Mouse (Mus musculus): Measurements from ENCODE around the gene Mycbp2.

Mycbp2 gene

DNA sequence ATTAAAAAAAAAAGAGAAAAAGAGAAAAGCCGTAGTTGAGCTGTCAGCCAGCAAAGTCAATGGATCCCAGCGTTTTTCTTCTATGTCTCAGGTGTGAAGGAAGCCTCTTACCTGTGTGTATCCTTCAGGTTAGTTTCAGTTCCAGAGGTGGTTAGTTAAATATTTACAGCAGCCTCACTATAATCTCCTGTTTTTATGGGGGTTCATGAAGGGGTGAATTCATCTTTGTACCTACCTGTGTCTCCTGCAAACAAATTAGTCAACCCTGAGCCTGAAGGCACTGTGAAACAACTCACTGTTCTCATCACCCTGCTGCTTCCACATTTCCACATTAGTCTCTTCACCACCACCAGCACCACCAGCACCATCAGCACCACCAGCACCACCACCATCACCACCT lies 240.3 kb downstream of the Mycbp2 start:
- in situ Hi-C loops (cut with MboI, MseI) = no loop called here

DNA sequence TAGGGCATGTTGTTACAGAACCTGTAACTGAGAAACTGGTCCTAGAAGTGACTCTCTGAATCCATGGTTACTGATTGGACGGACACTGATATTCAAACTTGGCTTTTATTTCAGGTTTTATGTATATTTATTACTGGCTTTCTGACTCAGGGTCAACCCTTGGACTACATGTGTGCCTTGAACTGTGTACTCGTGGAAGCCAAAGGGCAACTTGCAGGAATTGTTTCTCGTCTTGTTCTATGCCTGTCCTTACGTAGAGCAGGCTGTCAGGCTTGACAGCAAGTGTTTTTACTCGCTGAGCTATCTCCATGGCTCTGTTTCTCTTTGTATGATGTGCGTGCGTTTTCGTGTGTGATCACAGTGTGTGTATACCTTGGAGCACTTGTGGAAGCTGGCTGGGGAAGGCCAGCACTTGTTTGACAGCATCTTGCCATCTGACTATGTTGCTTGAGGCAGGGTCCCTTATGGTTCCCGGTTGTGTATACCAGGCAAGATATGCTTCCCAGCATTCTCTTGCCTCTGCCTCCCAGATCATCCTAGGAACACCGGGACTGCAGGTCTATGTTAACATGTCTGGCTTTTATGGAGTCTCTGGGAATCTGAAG lies 243.8 kb downstream of the Mycbp2 start:
- in situ Hi-C loops (cut with MboI, MseI) = no loop called here

DNA sequence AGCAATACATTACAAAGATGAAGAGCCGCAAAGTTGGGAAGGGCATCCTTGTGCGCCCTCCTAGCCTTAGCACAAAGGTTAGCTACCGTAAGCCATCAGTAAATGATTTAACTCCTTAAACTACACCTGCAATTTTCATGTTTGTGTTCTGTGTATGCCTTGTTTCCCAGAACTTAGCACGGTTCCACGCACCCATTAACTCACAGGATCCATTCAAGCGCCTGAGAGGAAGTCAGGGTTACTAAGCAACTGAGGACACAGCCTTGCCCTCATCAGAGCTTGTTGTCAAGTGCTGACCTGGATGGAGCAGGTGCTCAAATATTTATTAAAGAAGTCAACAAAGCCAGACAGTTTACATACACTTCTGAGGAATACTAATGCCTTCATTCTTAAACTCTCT lies 244.4 kb downstream of the Mycbp2 start:
- in situ Hi-C loops (cut with MboI, MseI) = no loop called here

DNA sequence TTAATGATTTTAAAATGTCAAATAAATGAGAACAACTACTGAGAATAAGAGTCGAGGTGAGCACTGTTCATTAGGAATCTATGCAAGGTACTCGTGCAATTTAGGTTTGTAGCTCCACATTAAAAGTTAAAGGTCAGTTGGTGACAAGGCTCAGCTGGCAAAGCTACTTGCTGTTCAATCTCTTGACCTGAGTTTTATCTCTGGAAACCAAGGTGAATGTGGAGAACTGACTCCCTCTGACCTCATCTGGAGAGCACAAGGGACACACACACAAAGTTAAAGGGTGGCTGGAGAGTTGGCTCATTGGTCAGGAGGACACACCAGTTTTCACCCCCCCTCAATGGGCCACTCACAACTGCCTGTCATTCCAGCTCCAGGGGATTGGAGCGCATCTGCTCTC lies 245.4 kb downstream of the Mycbp2 start:
- in situ Hi-C loops (cut with MboI, MseI) = no loop called here

DNA sequence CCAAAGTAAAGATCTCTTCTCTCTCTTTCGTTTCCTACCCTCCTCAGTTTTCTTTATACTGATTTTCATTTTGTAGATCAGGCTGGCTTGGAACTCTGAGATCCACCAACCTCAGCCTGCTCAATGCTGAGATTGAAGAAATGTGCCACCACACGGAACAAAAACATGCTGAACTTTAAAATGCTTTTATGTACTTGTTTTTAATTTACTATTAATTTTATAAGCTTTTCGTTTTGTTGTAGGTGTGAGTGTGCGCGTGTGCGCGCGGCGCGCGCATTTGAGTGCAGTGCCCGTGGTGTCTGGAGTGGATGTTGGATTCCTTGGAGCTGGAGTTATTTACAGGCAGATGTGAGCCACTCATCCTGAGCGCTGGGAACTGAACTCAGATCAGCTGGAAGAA lies 246.3 kb downstream of the Mycbp2 start:
- in situ Hi-C loops (cut with MboI, MseI) = no loop called here

DNA sequence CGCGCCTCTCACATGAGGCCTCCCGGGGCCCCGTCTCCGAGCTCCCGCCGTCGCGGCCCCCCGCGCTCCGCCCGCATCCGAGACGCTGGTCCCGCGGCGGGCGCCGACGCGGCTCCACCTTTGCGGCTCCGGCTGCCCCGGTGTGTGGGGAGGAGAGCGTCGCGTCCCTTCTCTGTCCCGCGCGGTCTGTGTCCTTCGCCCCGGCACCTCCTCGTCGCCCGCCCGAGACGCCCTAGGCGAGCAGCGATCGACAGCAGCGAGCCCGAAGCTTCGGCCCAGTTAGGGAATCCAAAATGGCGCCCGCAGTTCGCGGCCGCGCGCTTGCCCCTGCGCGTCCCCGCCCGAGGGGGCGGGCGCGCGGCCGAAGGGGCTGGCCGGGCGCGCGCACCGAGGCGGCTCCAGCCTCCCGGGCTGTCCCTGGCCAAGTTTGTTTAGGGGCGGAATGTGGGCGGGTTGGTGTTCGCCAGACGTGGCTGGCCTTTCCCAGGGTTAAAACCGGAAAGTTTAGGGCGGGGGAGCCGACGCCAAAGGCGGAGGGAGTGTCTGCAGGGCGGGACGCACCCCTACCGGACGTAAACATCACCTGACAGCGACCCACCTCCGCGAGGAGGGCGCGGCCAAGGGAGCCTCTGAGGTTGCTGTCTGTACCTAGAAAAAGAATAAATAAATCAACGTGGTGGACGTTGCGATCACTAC lies 247.2 kb downstream of the Mycbp2 start, which contains the start of gene Fbxl3:
TSS of gene Fbxl3 (minus strand) at position 329 of the 696 bp plus-strand sequence.
- in situ Hi-C loops (cut with MboI, MseI) = loop anchor here in 1 of 2 experiments (10.0 to 25.0 kb wide), 3 partner anchors 245 to 1388 kb away; partner anchors contain the start of genes Mycbp2 and Slain1

DNA sequence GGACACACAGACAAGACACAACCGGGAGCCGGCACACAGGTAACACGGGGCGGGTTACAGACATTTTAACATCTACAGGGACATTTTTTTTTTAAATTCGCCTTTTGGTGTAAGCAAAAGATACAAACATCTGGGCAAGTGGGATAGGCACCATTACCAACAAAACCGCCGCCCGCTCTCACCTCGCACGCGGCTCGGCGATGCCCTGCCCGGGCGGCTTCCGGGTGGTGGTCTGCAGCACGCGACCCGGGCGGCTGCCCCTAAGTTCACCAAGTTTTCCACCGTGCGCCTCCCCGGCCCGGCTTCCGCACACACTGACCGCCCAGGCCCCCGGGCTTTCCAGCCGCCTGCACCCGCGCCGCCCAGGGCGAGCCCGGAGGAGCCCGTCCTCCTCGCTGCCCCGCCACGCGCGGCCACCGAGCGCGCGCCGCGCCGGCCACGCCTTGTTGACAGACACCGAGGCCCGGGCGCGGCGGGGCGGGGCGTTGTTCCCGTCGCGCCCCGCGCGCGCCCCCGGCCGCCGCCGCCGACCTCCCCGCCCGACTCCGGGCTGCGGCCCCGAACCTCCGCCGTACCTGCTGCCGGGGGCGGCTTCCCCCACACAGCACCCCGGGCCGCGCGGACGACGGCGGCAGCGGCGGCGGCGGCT lies 247.9 kb downstream of the Mycbp2 start:
- in situ Hi-C loops (cut with MboI, MseI) = loop anchor here in 1 of 2 experiments (10.0 to 25.0 kb wide), 3 partner anchors 246 to 1389 kb away; partner anchors contain the start of genes Mycbp2 and Slain1

DNA sequence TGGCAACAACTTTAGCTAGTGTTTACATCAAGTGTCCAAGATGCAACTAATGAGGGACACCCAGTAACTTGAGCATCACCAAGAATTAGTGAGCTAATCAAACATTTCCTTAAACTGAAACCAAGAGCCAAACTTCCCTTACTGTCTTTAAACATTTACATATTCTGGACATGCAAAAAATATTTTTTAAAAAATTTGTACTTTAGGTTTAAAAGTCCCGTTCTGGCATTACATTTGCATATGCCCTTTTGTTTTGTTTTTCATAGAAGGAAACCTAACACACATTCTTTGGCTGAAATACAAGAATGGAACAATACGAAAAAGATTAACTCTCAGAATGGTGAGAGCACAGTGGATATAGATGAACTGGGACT lies 248.4 kb downstream of the Mycbp2 start:
- in situ Hi-C loops (cut with MboI, MseI) = loop anchor here in 1 of 2 experiments (10.0 to 25.0 kb wide), 3 partner anchors 247 to 1389 kb away; partner anchors contain the start of genes Mycbp2 and Slain1

DNA sequence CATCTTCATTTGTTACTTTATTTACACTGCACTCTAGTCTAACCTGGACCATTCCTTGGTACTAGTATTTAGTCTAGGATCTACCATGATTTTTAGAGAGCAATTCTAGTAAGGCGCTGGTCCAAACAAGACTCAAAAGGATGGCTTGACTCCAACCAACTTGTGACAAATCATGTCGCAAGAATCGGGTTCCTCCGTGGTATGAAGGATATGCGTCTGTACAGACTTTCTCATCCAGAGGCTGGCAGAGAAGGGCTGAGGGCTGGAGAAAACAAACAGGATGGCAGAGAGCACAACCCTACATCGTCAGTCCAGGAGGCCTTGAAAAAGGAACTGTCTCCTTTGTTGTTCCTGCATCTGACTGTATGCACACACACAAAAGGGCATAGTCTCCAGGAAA lies 250.0 kb downstream of the Mycbp2 start:
- in situ Hi-C loops (cut with MboI, MseI) = loop anchor here in 1 of 2 experiments (10.0 to 25.0 kb wide), 3 partner anchors 248 to 1391 kb away; partner anchors contain the start of genes Mycbp2 and Slain1

DNA sequence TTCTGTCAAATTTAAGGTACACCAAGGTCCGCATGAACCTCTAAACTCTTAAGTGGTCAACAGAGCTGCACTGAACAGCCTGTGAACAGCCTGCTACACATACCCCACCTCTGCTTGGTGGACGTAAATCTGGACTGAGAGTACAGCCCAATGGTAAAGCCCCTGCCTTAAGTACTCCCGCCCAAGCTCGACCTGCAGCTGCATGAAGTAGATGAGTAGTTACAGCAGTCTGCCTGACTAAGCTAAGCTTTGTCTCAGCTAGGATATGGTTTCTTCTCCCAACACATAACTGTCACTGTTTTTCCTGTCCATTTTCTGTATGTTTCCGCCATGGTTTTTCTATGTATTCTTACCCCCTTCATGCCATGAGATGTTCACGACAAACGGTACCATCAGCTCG lies 250.8 kb downstream of the Mycbp2 start:
- in situ Hi-C loops (cut with MboI, MseI) = loop anchor here in 1 of 2 experiments (10.0 to 25.0 kb wide), 3 partner anchors 249 to 1391 kb away; partner anchors contain the start of genes Mycbp2 and Slain1

DNA sequence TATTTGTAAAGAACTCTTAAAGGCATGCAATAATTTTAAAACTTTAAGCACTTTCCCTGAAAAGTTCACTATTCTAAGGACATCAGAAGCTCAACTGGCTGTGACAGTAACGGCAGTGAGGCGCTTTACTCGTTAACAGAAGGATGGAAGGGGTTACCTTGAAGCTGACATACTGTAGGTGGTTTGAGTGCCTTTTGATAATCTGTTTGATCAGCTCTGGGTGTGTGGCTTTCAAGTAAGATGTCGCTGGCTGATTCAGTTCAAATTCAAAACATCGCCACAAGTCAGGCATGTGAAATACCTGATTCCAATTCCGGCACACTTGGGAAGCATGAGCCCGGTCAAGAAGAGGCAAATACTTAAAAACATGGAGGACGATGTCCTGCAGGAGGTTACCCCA lies 251.6 kb downstream of the Mycbp2 start:
- in situ Hi-C loops (cut with MboI, MseI) = loop anchor here in 1 of 2 experiments (10.0 to 25.0 kb wide), 3 partner anchors 250 to 1392 kb away; partner anchors contain the start of genes Mycbp2 and Slain1

DNA sequence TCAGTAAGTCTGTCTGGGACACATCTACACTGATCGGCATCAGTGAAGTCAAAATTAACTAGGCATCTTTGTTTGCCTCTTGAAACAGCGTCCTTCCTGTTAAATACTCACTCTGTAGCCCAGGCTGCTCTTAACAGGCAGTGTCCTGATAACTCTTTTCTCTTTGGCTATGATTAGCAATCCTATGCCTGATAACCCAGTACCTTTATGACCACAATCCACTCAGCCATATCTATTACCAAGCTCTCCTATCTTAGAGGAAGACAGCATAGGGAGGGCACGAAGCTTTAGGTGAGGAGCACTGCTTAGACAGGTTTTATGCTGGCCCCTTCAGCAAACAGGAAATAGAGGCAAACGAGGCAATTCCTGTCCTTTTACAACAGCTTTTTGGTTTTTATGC lies 252.9 kb downstream of the Mycbp2 start:
- in situ Hi-C loops (cut with MboI, MseI) = loop anchor here in 1 of 2 experiments (10.0 to 25.0 kb wide), 3 partner anchors 251 to 1394 kb away; partner anchors contain the start of genes Mycbp2 and Slain1

DNA sequence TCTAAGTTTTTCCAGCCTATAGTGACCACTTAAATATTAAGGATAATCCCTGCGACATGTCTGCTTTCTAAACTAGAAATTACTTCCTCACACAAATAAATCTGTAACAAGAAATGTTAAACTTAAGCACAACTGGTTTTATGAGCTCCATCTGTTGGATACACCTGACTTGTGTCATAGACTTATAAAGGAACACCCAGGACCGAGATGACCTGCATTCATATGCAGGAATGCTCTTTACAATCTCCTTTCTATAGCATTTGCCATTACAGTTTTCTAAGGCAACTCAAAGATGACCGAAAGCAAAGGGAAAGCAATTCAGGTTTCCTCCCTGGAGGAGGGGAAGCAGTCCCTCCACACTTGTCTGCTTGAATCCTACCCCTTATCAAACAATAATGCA lies 253.4 kb downstream of the Mycbp2 start:
- in situ Hi-C loops (cut with MboI, MseI) = loop anchor here in 1 of 2 experiments (10.0 to 25.0 kb wide), 3 partner anchors 252 to 1394 kb away; partner anchors contain the start of genes Mycbp2 and Slain1

DNA sequence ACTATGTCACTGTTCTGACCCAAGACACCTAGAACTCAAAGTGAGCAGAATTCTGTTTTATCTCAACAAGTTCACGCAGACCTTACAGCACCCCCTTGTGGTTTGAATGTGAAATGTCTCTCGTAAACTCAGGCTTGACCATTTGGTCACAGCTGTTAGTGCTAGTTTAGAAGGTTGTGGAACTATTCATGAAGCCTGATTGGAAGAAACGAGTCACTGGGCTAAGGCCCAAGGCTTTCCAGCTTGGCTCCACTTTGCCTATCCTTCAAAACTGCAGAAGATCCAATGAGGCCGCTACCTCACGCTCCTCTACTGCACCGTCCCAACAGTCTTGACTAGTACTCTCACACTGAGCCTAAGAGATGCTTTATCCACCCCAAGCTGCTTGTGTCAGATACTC lies 258.0 kb downstream of the Mycbp2 start:
- in situ Hi-C loops (cut with MboI, MseI) = loop anchor here in 1 of 2 experiments (25.0 kb wide), 2 partner anchors 574 to 1399 kb away; partner anchors contain the start of gene Slain1

DNA sequence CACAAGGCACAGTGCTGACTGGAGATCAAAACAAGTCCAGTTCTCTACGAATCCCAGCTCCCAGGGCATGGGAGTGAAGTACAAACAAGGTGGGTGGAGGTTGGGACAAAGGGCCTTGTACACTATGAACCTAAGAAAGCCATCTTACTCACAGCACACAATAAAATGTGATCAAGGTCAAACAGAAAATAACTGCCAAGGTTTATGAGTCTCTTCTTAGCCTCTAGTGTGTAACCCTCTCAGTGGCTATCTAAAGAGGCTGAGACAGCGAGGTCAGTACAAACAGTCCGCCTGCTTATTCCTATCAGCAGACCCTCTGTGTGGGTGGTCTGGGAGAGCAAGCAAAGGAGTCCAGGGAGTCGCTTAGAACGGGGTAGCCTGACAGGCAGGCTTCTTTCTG lies 258.8 kb downstream of the Mycbp2 start:
- in situ Hi-C loops (cut with MboI, MseI) = loop anchor here in 1 of 2 experiments (25.0 kb wide), 2 partner anchors 574 to 1399 kb away; partner anchors contain the start of gene Slain1

DNA sequence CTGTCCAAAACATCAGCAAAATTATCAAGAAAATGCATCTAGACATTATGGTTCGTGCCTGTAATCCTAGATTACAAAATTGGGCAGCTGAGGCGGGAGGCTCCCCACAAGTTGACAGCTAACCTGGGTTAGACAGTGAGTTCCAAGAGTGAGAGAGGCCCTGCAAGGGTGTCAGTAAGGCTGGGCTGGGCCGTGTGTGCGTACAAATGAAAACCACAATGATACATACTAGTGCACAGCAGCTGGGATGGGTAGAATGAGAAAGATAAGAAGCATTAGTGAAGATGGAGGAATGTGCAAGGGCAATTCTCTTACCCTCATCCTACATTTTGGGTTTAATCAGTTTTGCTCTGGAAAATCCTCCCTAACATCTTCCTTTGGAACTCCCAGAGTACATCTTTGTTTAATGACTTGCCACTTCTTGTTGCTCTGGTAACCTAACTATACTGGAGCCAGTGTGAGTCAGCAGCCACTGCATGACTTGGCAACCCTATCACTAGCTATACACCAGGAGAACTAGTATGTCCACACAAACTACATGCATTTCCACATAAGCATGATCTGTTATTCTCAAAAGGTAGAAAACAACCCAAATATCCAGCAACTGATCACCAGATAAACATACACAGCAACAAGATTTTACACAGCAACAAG lies 259.8 kb downstream of the Mycbp2 start:
- in situ Hi-C loops (cut with MboI, MseI) = loop anchor here in 1 of 2 experiments (25.0 kb wide), 2 partner anchors 576 to 1401 kb away; partner anchors contain the start of gene Slain1

DNA sequence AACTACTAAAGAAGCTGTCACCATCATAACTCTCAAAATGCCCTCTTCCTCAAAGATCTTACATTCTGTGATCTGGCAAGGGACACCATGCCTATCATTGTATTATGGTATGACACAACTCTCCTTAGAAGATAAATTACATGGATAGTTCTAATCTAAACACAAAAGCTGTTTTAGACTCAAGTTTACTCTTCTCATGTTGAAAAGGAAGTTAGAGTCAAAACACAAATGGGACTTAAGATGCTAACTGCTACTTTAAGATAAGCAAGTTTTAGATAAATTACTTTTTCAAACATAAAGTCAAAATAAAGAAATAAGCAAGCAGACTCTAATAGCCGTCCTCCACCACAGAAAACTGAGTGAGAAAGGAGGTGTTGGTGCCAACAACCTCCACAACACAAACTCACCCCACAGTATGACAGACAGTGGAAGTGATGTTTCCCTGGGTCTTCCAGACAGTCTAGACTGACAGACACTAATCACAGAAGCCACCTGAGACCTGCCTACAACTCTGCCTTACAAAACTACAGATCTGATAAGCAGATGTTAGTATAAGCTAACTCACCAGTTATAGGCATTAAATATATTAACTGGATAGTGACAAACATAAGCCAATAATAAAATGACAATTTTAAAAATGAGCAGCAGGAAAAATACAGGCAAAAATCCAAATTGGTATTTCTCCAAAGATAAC lies 260.6 kb downstream of the Mycbp2 start:
- in situ Hi-C loops (cut with MboI, MseI) = loop anchor here in 1 of 2 experiments (25.0 kb wide), 2 partner anchors 576 to 1401 kb away; partner anchors contain the start of gene Slain1

DNA sequence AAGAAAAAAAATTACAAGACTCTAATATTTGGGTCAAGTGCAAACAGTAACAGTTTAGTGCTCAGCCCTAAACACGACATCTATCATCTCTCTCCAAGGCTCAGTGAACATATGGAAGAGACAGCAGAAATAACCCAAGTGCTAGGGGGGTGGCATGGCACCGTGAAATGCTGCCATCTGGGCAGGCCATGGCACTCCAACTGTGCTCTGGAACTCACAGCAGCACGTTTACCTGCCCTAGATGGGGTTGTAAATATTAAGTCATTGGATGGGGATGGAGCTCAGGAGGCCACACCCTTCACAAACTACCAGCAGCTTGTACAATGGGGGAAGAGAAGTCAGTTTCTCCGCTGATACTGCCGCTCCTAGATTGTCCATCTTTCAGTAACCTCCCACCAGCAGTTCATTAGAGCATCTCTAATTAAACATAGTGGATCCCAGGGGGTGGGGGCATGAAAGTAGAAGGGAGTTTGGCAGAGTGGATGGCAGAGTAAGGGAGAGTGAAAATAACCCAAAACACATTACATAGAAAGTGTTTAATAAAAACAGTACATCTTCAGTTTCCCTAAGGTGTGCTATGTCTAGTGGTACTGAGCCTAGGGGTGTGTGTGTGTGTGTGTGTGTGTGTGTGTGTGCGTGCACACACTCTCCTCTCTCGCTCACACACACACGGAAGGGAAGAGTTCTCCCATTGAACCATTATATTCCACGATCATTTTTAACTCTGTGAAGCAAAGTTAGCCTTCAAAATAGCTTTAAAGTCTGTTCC lies 267.2 kb downstream of the Mycbp2 start:
- in situ Hi-C loops (cut with MboI, MseI) = loop anchor here in 1 of 2 experiments (25.0 kb wide), 2 partner anchors 583 to 1408 kb away; partner anchors contain the start of gene Slain1

Measured in T-helper 17 cell (primary cell).